Mouse (Mus musculus) heart, adult 2 months (tissue): ENCODE results near the gene Vwa3b.

Experiments used
- CTCF ChIP-seq: fragments of 200-600 bp; IDR thresholded peaks from 2 replicates; pipeline ENCODE4 v1.8.1; 2022; ENCODE audit warnings: antibody characterized with exemption, mild to moderate bottlenecking, moderate library complexity
- EP300 ChIP-seq: fragments of 200-500 bp; IDR thresholded peaks from 2 replicates; pipeline ENCODE4 v1.6.1; 2011; ENCODE audit warnings: low read depth, low read length, control low read depth; ENCODE audit not compliant: insufficient read depth
- POLR2A ChIP-seq: fragments of 200-500 bp; IDR thresholded peaks from 2 replicates; pipeline ENCODE4 v1.6.1; 2011; ENCODE audit warnings: mild to moderate bottlenecking, low read depth, low read length, control low read depth; ENCODE audit not compliant: insufficient read depth

- TF ChIP-seq POLR2A (no peak), EP300 (no peak), CTCF (no peak)
These were observed 204.0 kb downstream of the Vwa3b start for GRCm38 (mm10) chr1:37230404-37230803.
